Mouse (Mus musculus) spleen, adult 12 weeks (tissue): ENCODE results near the gene Defb25.
A peak's percentile ranks its signal among the peaks of the same experiment; 100 is the strongest.

Experiments used
- DNase-seq: peaks from one replicate; pipeline ENCODE4 v3.0.0; 2022; ENCODE audit warnings: low spot score

The Defb25 gene

DNA sequence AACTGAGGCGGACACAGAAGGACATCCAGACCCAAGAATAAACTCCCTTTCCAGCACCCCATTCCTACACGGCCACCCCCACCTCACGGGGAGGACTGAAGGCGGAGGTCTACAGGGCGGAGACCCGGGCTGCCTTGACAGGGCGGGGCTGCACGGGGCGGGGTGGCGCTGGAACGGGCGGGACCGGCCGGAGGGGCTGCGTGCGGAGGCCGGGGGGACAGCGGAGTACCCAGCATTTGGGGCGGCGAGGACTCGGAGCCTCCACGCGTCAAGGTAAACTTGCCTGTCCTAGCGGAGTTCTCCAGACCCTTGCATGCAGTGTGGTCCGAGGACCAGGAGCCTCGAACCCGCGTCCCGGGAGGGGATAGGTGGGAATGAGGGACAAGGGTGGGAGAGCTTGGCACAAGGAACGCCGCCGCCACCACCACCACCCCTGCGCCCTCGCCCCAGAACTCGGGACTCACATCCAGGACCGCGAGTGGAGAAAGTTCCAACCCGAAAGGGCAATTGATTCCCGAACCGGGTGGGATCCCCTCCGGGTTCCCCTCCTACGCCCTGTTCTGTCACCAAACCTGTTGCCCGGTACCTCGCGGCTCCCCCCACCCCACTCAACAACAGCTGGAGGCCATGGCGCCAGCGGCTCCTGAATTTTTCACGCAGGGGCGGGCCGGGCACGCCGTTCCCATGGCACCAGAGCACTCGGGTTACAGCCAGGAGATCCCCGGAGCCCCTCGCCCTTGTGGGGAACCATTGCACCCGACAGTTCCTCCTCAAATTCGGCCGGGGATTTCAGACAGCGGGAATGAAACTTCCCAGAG, 4.1 kb upstream of the Defb25 start, which contains the start of gene Rem1:
Rem1 (plus strand) TSS at position 178 of the 818 bp plus-strand sequence.
- DNase-seq: no peak

GRCm38 (mm10) chr2:152625256-152625655, 2.4 kb upstream of the Defb25 start:
- no peak for DNase-seq

- no peak for DNase-seq
Measured at GRCm38 (mm10) chr2:152624566-152624965, 1.7 kb upstream of the Defb25 start.

GRCm38 (mm10) chr2:152622151-152622550, 702 bp downstream of the Defb25 start:
- no peak for DNase-seq

DNA sequence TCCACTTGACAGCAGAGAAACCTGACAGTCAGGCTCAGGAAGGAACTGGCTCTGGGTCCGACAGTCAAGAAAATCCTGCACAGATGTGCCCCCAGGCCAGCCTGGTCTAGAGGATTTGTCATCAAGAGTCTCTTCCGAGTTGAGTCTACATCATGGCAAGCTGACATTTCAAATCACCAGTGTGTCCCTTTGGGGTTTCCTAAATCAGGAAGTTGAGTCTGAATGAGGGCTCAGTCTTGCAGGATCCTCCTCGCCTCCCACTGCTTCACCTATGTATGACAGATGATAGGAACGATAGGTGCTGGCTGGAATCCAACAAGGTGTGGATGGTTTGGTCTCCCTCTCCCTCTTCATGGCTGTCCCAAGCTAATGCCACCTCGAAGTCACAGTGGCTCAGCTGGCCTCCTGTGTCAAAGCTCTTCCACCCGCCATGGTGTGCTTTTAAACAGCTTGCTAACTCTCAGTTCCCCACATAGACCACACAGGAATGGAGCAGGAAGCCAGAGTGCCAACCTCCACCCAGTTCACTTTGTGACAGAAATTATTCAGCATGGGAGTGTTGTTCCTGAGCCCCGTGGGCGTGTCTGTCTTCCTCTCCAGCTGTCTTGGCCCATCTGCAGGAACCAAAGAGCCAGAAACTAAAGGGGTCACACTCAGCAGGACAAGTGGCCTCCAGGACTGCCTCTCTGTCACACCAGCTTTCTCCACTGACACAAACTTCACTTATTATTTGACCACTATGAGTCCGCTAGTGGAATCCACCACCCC, 2.3 kb downstream of the Defb25 start:
- no peak for DNase-seq

GRCm38 (mm10) chr2:152617374-152617773, 5.5 kb downstream of the Defb25 start:
- no peak for DNase-seq

GRCm38 (mm10) chr2:152616470-152616869, 6.4 kb downstream of the Defb25 start:
- DNase-seq: no peak

- peak; percentile 8 for DNase-seq
Measured at GRCm38 (mm10) chr2:152615563-152615962, 7.3 kb downstream of the Defb25 start.

- DNase-seq: no peak
Measured at GRCm38 (mm10) chr2:152612193-152612592, 10.7 kb downstream of the Defb25 start.

- no peak for DNase-seq
Measured at GRCm38 (mm10) chr2:152608719-152609118, 14.1 kb downstream of the Defb25 start.

- no peak for DNase-seq
Measured at GRCm38 (mm10) chr2:152607746-152608145, 15.1 kb downstream of the Defb25 start.

- DNase-seq: no peak
Measured at GRCm38 (mm10) chr2:152604057-152604456, 18.8 kb downstream of the Defb25 start, which contains the start of gene Defb36. Gene Defb36 (plus strand): TSS chr2:152604327.

DNA sequence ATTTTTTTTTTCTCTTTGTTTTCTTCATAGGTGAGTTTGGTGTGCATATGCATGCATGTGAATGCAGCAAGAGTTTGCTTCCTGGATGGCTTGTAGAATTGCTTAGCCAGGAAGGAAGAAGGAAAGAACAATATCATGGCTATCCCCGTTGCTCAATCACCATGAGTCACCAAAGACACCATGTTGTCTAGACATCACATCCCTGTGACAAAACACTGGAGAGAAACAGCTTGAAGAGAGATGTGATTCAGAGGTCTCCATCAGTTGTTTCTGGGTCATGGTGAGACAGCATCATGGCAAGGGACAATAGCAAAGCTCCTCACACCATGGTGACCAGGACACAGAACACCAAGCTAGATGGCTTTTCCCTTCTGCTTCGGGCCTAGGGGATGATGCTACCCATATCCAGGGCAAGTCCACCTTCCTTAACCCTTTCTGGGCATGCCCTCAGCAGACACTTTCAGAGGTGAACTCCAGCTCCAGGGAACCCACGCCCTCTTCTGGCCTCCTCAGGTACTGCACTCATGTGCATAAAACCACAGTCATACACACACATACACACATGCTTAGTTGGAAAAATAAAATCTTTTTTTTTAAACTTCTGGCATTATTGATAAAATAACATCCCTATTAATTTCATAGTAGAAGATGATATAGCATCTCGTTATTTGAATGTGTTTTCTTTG, 21.4 kb downstream of the Defb25 start:
- DNase-seq: no peak

DNA sequence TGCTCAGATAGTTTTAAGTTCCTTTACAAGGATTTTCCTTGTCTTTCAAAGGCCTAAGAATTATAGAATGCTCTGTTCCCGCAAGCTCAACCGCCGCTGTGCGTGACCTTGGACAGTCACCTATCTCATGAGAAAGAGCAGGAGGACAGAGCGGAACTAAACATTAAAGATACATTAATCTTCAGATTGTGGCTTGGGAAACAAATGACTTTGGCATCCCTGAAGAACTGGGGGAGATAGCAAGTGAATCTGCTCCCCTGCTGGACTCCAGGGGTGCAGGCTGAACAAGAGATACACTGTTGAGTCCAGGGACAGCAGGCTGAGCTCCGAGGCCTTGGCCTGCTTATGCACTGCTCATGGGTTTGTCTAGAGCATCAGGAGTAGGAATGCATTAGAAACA, 22.8 kb downstream of the Defb25 start:
- DNase-seq: no peak

- no peak for DNase-seq
Measured at GRCm38 (mm10) chr2:152599299-152599698, 23.6 kb downstream of the Defb25 start, which contains the start of gene Defb45. Gene Defb45 (minus strand): TSS chr2:152599399.

- DNase-seq: no peak
Measured at GRCm38 (mm10) chr2:152589021-152589420, 33.8 kb downstream of the Defb25 start.

DNA sequence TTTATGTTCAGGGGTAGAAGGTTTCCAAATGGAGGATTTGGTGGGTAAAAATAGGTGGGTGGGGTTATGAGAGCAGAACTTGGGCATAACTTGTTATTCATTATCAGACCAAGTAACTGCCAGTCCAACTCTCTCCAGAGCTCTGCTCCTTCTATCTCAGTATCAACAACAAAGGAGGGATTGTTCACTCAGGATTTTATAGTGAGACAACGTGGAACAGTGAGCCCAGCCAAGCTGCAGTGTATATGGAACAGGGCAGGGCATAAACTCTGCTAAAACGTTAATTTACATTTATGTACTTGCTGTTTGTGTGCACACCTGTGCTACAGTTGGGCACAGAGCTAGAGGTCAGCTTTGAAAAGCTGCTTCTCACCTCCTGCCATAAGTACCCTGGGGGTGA, 34.4 kb downstream of the Defb25 start:
- DNase-seq: no peak

- no peak for DNase-seq
Measured at GRCm38 (mm10) chr2:152586926-152587560, 35.8 kb downstream of the Defb25 start.

GRCm38 (mm10) chr2:152580612-152581011, 42.2 kb downstream of the Defb25 start:
- DNase-seq: no peak

DNA sequence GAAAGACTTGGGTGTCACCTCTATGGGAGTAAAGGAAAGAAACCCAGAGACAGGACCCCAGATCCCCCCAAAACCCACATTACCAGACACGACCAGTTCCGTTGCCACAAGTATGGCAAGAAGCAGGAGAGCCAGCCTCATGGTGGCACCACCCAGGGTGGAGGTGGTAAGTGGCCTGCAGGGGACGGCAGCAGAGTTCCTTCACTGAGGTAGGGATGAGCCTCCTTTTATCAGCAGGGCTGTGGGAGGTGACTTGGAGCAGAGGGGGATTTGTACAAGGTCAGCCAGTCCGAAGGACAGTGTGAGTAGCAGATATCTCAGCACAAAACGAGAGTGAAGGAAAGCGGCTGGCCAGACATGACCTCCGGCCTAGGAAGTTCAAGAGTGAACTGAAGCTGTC, 42.7 kb downstream of the Defb25 start, which contains the start of gene Defb19:
Defb19 (minus strand) TSS at position 206 of the 400 bp plus-strand sequence.
- no peak for DNase-seq

GRCm38 (mm10) chr2:152573484-152573883, 49.4 kb downstream of the Defb25 start:
- no peak for DNase-seq
